Mouse (Mus musculus): Measurements from ENCODE around the gene Rsl24d1. TPM values are rescaled to one million over a fixed set of nuclear protein-coding genes. Genes with fewer than 3 reads are reported as not detected.
A peak's percentile ranks its signal among the peaks of the same experiment; 100 is the strongest.

The Rsl24d1 gene
- total and polyA plus RNA-seq, 3 experiments: 195 to 234 TPM; not detected in 1

- TF ChIP-seq MAFK (IDR thresholded peaks at IDR 0.05; ENCODE audit: borderline replicate concordance, low read depth, low read length): no peak
- TF ChIP-seq MEF2A (IDR thresholded peaks at IDR 0.05; ENCODE audit: extremely low read depth, insufficient replicate concordance, low read depth, low read length, poor library complexity, severe bottlenecking): no peak
- TF ChIP-seq ZKSCAN1 (IDR thresholded peaks at IDR 0.05; ENCODE audit: low read depth, low read length): no peak
- TF ChIP-seq E2F4 (IDR thresholded peaks at IDR 0.05; ENCODE audit: borderline replicate concordance, low read depth, low read length): no peak
- TF ChIP-seq MYC (IDR thresholded peaks at IDR 0.05; ENCODE audit: low read depth, low read length): peak; percentile 92
These were observed at the start of gene Rsl24d1 (continued) for GRCm38 (mm10) chr9:73112919-73113906.

GRCm38 (mm10) chr9:73063621-73064290 lies 49.5 kb upstream of the Rsl24d1 start:
- Histone ChIP-seq H3K9me3 (replicated peaks; ENCODE audit: insufficient read depth, low read length) (no peaks in the 10 kb centered on the region), H3K27ac (ENCODE audit: control insufficient read depth, low read depth, low read length) (no peak overlapping the region), H3K79me2 (ENCODE audit: control insufficient read depth, insufficient read depth, low read length, poor library complexity) (no peaks in the 10 kb centered on the region; the same call in 1 of the 2 replicates), H3K36me3 (ENCODE audit: control insufficient read depth in 1 of 2, insufficient read depth in 2 of 2, low read length in 2 of 2) (peaks cover 0 to 11% of the 10 kb centered on the region in 2 experiments; a peak in 3 of 4 replicates), H3K9ac (ENCODE audit: control insufficient read depth, low read depth, low read length, poor library complexity, severe bottlenecking) (no peak overlapping the region), H3K4me1 (ENCODE audit: control insufficient read depth in 1 of 2, insufficient read depth in 2 of 2, low read length in 2 of 2) (peaks cover 5 to 10% of the 10 kb centered on the region in 2 experiments), H3K27me3 (ENCODE audit: control insufficient read depth in 1 of 2, insufficient read depth in 2 of 2, low read length in 2 of 2) (no peaks in the 10 kb centered on the region), H3K4me3 (ENCODE audit: control insufficient read depth in 1 of 2, insufficient read depth in 1 of 2, low read depth in 2 of 2, low read length in 2 of 2) (no peak overlapping the region)
- no peak for TF ChIP-seq MYC (IDR thresholded peaks at IDR 0.05; ENCODE audit: low read depth, low read length)
- no peak for TF ChIP-seq ETS1 (IDR thresholded peaks at IDR 0.05; ENCODE audit: low read depth, low read length)
- TF ChIP-seq GABPA (IDR thresholded peaks at IDR 0.05; ENCODE audit: low read depth, low read length): no peak
- no peak for TF ChIP-seq BHLHE40 (IDR thresholded peaks at IDR 0.05; ENCODE audit: borderline replicate concordance, low read depth, low read length)
- TF ChIP-seq MEF2A (IDR thresholded peaks at IDR 0.05; ENCODE audit: extremely low read depth, insufficient replicate concordance, low read depth, low read length, poor library complexity, severe bottlenecking): no peak
- no peak for TF ChIP-seq POLR2AphosphoS2 (IDR thresholded peaks at IDR 0.05; ENCODE audit: low read length)
- TF ChIP-seq MAZ (IDR thresholded peaks at IDR 0.05; ENCODE audit: low read depth, low read length): no peak
- TF ChIP-seq MYB (IDR thresholded peaks at IDR 0.05; ENCODE audit: low read depth, low read length): no peak
- DNase-seq (ENCODE audit: low read depth, low spot score): no peak

GRCm38 (mm10) chr9:73067086-73067485 lies 46.1 kb upstream of the Rsl24d1 start:
- H3K27ac ChIP-seq (ENCODE audit: control insufficient read depth, low read depth, low read length): no peak overlapping the region
- H3K27me3 ChIP-seq (ENCODE audit: control insufficient read depth in 1 of 2, insufficient read depth in 2 of 2, low read length in 2 of 2): no peaks in the 10 kb centered on the region
- H3K4me3 ChIP-seq (ENCODE audit: control insufficient read depth in 1 of 2, insufficient read depth in 1 of 2, low read depth in 2 of 2, low read length in 2 of 2): no peak overlapping the region
- no peaks in the 10 kb centered on the region for H3K79me2 ChIP-seq (ENCODE audit: control insufficient read depth, insufficient read depth, low read length, poor library complexity)
- TF ChIP-seq JUND (IDR thresholded peaks at IDR 0.05; ENCODE audit: low read depth, low read length) (no peak), RCOR1 (IDR thresholded peaks at IDR 0.05; ENCODE audit: low read depth, low read length) (no peak), GATA1 (IDR thresholded peaks at IDR 0.05; ENCODE audit: low read depth, low read length) (no peak), EP300 (IDR thresholded peaks at IDR 0.05; ENCODE audit: low read depth in 1 of 2, low read length in 2 of 2) (no peak), MYB (IDR thresholded peaks at IDR 0.05; ENCODE audit: low read depth, low read length) (no peak)
- H3K36me3 ChIP-seq (ENCODE audit: control insufficient read depth in 1 of 2, insufficient read depth in 2 of 2, low read length in 2 of 2): peaks cover 0 to 20% of the 10 kb centered on the region in 2 experiments; a peak in 3 of 4 replicates
- no peak for DNase-seq (ENCODE audit: low read depth, low spot score)
- peaks cover 10 to 24% of the 10 kb centered on the region in 2 experiments for H3K4me1 ChIP-seq (ENCODE audit: control insufficient read depth in 1 of 2, insufficient read depth in 2 of 2, low read length in 2 of 2)
- no peak overlapping the region for H3K9ac ChIP-seq (ENCODE audit: control insufficient read depth, low read depth, low read length, poor library complexity, severe bottlenecking)
- no peaks in the 10 kb centered on the region for H3K9me3 ChIP-seq (replicated peaks; ENCODE audit: insufficient read depth, low read length)

Measured in MEL (cell line).